Mouse (Mus musculus) heart, postnatal 0 days (tissue): ENCODE data around the gene Ndufaf8.

Source experiments
- CTCF ChIP-seq: IDR thresholded peaks from 2 replicates; pipeline ENCODE4 v1.5.1; 2016; ENCODE audit warnings: antibody characterized with exemption, control low read depth, low read depth
- EP300 ChIP-seq: IDR thresholded peaks from 2 replicates; pipeline ENCODE4 v1.6.1; 2016; ENCODE audit warnings: antibody characterized with exemption, low read depth

DNA sequence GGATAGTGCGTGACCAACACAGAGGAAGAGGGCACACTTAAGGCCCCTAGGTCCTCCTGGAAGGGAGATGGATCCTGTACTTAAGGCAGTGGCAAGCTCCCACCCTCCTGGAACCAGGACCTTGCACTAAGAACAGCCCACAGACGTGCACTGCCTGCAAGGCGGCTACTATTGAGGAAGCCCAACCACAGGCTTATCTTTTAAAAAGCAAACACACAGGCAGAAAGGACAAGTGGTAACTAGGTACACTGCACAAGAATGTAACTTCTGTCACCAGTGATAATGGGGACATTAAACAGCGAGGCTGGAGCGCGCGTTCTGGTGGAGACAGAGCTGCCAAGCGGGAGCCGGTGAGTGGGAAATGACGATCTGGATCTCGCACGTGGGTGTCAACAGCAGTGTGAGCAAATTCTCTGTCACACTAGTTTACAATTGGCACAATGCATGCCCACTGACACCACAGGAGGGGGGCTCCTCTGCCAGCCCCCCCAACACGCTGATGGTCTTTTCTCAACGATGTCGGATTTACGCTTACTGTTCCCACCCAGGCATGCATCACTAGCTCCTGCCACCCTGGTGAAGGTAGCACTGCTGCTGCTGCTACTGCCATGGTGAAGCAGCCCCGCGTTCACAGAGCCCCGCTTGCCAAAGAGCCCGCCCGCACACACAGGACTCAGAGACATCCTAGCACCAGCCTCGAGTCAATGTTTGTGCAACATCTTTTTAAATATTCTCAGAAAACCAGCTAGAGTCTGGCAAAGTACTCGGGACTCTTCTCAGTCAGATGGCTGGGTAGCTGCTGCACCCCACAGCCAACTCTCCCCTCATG is 38.3 kb downstream of the Ndufaf8 start:
- TF ChIP-seq CTCF (no peak), EP300 (peak; percentile 78; the same call in 1 of the 2 replicates)
